Mouse (Mus musculus) liver (tissue): ENCODE measurements around the gene Apopt1.

Experiments used
- DNase-seq: peaks from one replicate; pipeline ENCODE4 v3.0.0-alpha.2; 2020; ENCODE audit warnings: mixed read lengths

The Apopt1 gene

GRCm38 (mm10) chr12:111753347-111753746, 40.3 kb downstream of the Apopt1 start:
- no peak for DNase-seq

- DNase-seq, result no peak
Observed at GRCm38 (mm10) chr12:111754710-111755109, 41.6 kb downstream of the Apopt1 start.

- no peak for DNase-seq
Observed at GRCm38 (mm10) chr12:111755231-111755630, 42.2 kb downstream of the Apopt1 start.

- no peak for DNase-seq
Observed at GRCm38 (mm10) chr12:111756082-111756697, 43.1 kb downstream of the Apopt1 start.

GRCm38 (mm10) chr12:111756698-111757082, 43.6 kb downstream of the Apopt1 start:
- no peak for DNase-seq

GRCm38 (mm10) chr12:111757561-111758325, 44.7 kb downstream of the Apopt1 start:
- no peak for DNase-seq

GRCm38 (mm10) chr12:111758381-111759175, 45.5 kb downstream of the Apopt1 start, which contains the start of gene Klc1:
Klc1 (plus strand) TSS chr12:111758849.
- peak; percentile 81 for DNase-seq

DNA sequence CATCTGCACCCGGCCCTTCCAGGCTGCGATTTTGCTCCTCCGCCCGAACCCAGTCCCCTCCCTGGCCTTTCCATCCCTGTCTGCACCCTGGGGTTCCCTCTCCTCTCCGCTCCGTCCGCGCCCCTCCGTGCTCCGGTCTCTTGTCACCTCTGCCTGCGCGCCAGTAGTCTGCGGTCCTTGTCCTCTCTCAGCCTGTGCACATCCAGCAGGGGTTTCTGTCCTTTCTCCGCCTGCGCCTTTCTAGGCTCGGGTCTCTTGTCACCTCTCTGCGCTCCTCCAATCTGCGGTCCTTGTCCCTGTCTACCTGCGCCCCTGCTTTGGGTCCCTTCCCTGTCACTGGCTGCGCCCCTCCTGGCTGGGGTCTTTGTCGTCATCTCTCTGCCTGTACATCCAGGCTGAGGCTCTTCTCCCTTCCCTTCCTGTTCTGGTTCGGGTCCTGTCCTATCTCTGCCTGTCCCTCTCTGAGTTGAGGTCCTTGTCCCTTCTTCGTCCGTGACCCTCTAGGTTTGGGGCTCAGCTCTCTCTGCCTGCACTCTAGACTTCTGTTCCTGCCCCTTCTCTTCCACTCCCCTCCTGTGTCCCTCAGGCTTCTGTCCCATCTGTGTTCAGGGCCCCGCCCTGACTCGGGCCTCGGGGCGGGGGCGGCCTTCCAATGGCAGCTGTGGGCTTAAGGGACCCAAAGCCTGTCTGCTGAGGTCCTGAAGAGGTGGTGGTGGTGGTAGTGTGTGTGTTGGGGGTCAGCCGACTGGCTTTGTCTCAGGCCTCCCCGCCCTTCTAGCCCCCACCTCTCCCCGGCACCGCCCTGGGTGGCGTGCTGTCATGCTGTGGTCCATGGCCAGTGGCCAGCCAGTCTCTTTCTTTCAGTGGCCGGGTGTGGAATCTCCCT, 46.4 kb downstream of the Apopt1 start:
- peak; percentile 42 for DNase-seq

DNA sequence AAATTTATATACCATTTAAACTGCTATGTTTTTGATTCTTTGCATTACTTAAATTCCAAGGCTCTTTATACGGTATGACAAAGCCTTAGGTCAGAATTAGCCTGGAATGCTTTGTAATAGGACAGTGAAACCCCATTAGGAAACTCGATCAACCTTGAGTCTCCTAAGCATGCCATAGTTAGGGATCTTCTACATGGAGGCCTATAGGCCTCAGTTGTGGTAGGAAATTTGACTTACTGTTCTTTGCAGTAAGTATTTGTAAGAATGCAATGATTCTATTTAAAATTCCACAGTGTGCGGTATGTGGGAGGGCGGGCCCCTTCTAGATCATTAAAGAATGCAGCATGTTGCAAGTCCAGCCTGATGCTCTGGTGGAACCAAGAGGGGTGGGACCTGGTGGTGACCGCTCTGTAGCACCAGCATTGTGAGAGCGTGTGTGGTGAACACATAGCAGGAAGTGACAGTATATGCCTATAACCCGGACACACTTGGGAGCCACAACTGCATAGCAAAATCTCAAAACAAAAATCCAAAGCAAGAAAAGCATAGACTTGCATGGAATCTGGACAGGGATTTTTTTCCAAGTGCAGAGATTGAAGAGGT, 47.3 kb downstream of the Apopt1 start:
- DNase-seq, result no peak

- no peak for DNase-seq
Observed at GRCm38 (mm10) chr12:111762620-111763280, 49.7 kb downstream of the Apopt1 start.

GRCm38 (mm10) chr12:111766313-111767236, 53.5 kb downstream of the Apopt1 start:
- DNase-seq, result no peak

- DNase-seq, result no peak
Observed at GRCm38 (mm10) chr12:111768322-111768928, 55.4 kb downstream of the Apopt1 start.

- peak; percentile 46 for DNase-seq
Observed at GRCm38 (mm10) chr12:111769306-111769705, 56.2 kb downstream of the Apopt1 start.

DNA sequence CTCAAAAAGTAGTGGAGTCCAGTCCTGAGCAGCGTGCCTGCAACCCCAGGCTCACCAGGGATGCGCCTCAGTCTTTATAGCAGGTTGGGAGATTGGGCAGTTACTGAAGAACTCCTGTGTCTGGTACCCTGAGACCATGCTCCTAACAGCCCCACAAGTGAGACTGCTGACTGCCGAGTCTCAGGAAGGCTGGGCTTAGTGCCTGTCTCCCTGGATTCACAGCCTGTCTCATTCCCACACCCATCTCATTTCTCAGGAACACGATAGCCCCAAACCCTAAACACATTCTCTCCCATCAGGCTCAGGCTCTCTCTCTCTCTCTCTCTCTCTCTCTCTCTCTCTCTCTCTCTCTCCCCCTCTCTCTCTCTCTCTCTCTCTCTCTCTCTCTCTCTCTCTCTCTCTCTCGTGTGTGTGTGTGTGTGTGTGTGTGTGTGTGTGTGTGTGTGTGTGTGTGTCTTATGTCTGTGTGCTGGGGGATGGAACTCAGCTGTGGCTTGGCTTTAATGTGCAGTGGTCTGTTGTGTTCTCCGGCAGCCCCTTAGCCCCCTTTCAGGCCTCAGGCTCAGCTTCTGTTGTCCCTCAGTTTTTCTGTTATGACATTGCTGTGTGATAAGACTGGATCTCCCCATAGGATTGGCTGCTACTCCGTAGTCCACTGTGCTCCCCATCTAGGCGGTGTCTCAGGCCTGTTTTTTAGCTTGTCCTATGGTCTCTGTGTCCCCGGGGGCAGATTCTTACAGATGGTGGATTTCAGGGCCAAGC, 56.9 kb downstream of the Apopt1 start:
- no peak for DNase-seq

GRCm38 (mm10) chr12:111770651-111771050, 57.6 kb downstream of the Apopt1 start:
- DNase-seq, result no peak

- no peak for DNase-seq
Observed at GRCm38 (mm10) chr12:111774156-111774555, 61.1 kb downstream of the Apopt1 start.

DNA sequence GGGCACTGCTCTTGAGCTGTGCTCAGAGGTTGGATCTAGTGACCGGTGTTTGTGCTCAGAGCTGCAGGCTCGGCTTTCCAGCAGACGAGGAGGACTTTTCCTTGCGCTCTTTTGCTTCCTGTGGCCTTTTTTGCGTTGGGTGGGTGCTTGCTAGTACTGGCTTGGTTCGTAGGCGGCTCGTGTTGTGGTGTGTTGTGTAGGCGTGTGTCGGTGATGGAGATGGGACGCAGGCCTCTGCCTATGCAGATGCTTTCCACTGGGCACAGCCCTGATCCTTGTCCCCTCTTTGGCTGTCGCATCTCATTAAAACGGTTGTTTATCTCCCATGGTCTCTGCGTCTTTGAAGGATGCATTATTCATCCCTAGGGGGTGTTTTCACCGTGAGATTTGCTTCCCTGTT, 61.8 kb downstream of the Apopt1 start:
- DNase-seq, result no peak

- no peak for DNase-seq
Observed at GRCm38 (mm10) chr12:111777919-111778318, 64.9 kb downstream of the Apopt1 start.

GRCm38 (mm10) chr12:111779544-111779943, 66.5 kb downstream of the Apopt1 start:
- DNase-seq, result no peak
